Mouse (Mus musculus) lung, embryonic 14.5 days (tissue): ENCODE data around the gene Gsg1l. TPM values are rescaled to one million over a fixed set of nuclear protein-coding genes. Genes with fewer than 3 reads are reported as not detected.
A peak's percentile ranks its signal among the peaks of the same experiment; 100 is the strongest.

Source experiments
- ATAC-seq: fragments of 200-750 bp; cut with Nextera tagmentation; 2 replicates; pipeline ENCODE4 v1.8.0; 2017; ENCODE audit warnings: mild to moderate bottlenecking, moderate TSS enrichment, moderate library complexity; ENCODE audit not compliant: insufficient read depth
- DNase-seq: peaks from one replicate; pipeline ENCODE4 v3.0.0-alpha.2; 2015
- H3K27ac ChIP-seq: fragments of 300-500 bp; sonication (generic); 2 replicates; pipeline ENCODE4 v1.5.1; 2014; ENCODE audit warnings: low read depth, mild to moderate bottlenecking, moderate library complexity
- H3K27me3 ChIP-seq: fragments of 300-500 bp; sonication (generic); 2 replicates; pipeline ENCODE4 v1.6.1; 2014; ENCODE audit warnings: low read length, control low read depth; ENCODE audit not compliant: insufficient read depth
- H3K36me3 ChIP-seq: fragments of 300-500 bp; sonication (generic); 2 replicates; pipeline ENCODE4 v1.6.1; 2014; ENCODE audit warnings: control low read depth; ENCODE audit not compliant: insufficient read depth
- H3K4me1 ChIP-seq: fragments of 300-500 bp; sonication (generic); 2 replicates; pipeline ENCODE4 v1.6.1; 2014; ENCODE audit warnings: antibody characterized with exemption, control low read depth; ENCODE audit not compliant: insufficient read depth
- H3K4me2 ChIP-seq: fragments of 300-500 bp; sonication (generic); 2 replicates; pipeline ENCODE4 v1.6.1; 2014; ENCODE audit warnings: mild to moderate bottlenecking
- H3K4me3 ChIP-seq: fragments of 300-500 bp; sonication (generic); 2 replicates; pipeline ENCODE4 v1.5.1; 2014; ENCODE audit warnings: low read depth, low read length
- H3K9ac ChIP-seq: fragments of 300-500 bp; sonication (generic); 2 replicates; pipeline ENCODE4 v1.6.1; 2014
- H3K9me3 ChIP-seq: fragments of 300-500 bp; sonication (generic); 2 replicates; pipeline ENCODE4 v1.6.1; 2016; ENCODE audit warnings: low read depth, low read length, control low read depth
- CTCF ChIP-seq: IDR thresholded peaks from 2 replicates; pipeline ENCODE4 v1.5.1; 2016; ENCODE audit warnings: antibody characterized with exemption, low read depth
- WGBS: fragments of 180-500 bp; shearing (Covaris S2); extraction: QIAGEN DNeasy Blood & Tissue Kit; methylation state at CpG from one replicate; pipeline ENCODE4 v1.1.7; 2014; 5-methylcytosine and 5-hydroxymethylcytosine counted together
- polyA plus RNA-seq: library from polyadenylated mRNA; unstranded; fragments of >200 nt; fragmentation: Nextera tagmentation; extraction: Ambion mirVana; gene quantifications from 2 replicates; pipeline ENCODE4 v1.2.1, GENCODE M21; 2014

The Gsg1l gene
- polyA plus RNA-seq, 1 experiment from 2014 or later, result 3.3 TPM

DNA sequence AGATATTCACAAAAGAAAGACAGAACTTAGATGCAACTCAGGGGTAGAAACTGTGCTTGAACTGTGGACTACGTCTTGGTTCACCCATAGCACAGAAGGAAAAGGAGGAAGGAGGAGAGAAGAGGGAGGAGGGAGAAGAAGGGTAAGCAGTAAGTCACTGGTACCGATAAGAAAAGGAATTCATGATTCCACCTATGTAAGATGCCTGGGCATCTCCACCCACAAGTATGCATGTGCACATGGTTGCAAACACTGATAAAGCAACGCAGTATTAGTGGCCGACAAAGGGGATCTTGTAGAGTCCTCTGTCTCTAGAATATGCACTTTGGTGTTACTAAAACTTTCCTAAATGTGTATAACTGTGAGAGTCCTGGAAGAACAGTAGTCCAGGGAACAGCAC, 64.8 kb downstream of the Gsg1l start:
- Histone ChIP-seq H3K27me3 (no peaks in the 10 kb centered on the region), H3K27ac (no peak overlapping the region), H3K36me3 (no peaks in the 10 kb centered on the region), H3K4me2 (no peak overlapping the region), H3K4me1 (no peaks in the 10 kb centered on the region), H3K4me3 (no peak overlapping the region), H3K9me3 (no peaks in the 10 kb centered on the region), H3K9ac (no peak overlapping the region)
- TF ChIP-seq CTCF, result no peak
- WGBS, result 89% methylated on average over 4 of the region's 4 CpGs
- ATAC-seq, result no peak
- no peak for DNase-seq

GRCm38 (mm10) chr7:126012325-126013021, 69.7 kb downstream of the Gsg1l start:
- Histone ChIP-seq H3K9ac (no peak overlapping the region), H3K9me3 (no peaks in the 10 kb centered on the region), H3K4me1 (0 out of 2 replicates have a peak, but pooled peaks cover 3% of the 10 kb centered on the region), H3K27me3 (no peaks in the 10 kb centered on the region), H3K4me3 (no peak overlapping the region), H3K27ac (no peak overlapping the region), H3K4me2 (no peak overlapping the region), H3K36me3 (no peaks in the 10 kb centered on the region)
- no peak for ATAC-seq
- no peak for TF ChIP-seq CTCF
- 60% methylated on average over 11 of the region's 11 CpGs for whole genome bisulfite sequencing
- no peak for DNase-seq

DNA sequence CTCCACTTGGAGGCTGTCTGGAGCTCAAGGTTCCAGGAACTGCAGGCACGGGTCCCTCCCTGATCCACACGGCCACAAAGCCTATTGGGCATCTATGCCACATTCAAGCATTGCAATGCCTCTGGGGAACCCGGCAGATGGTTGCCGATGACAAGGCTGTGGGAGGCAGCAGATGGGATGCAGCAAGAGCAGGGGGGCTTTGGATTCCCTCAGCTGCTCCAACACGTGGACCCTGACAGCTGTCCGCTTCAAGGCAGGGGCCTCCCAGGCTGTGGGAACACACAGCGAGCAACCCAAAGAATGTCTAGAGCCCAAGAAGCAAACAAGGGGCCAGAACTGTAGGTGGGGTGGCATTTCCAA, 73.4 kb downstream of the Gsg1l start:
- Histone ChIP-seq H3K36me3 (no peaks in the 10 kb centered on the region), H3K4me1 (0 out of 2 replicates have a peak, but pooled peaks cover 3% of the 10 kb centered on the region), H3K9ac (no peak overlapping the region), H3K4me3 (no peak overlapping the region), H3K9me3 (no peaks in the 10 kb centered on the region), H3K4me2 (no peak overlapping the region), H3K27me3 (no peaks in the 10 kb centered on the region), H3K27ac (peak overlapping the region; percentile 52; the same call in 1 of the 2 replicates)
- ATAC-seq, result peak; percentile 67; the same call in 1 of the 2 replicates
- TF ChIP-seq CTCF, result no peak
- 44% methylated on average over 7 of the region's 7 CpGs for WGBS
- DNase-seq, result peak; percentile 36

GRCm38 (mm10) chr7:126008139-126008788, 73.9 kb downstream of the Gsg1l start:
- Histone ChIP-seq H3K36me3 (no peaks in the 10 kb centered on the region), H3K27me3 (no peaks in the 10 kb centered on the region), H3K9me3 (no peaks in the 10 kb centered on the region), H3K4me3 (no peak overlapping the region), H3K4me2 (no peak overlapping the region), H3K27ac (peak overlapping the region; percentile 52; the same call in 1 of the 2 replicates), H3K4me1 (0 out of 2 replicates have a peak, but pooled peaks cover 3% of the 10 kb centered on the region), H3K9ac (no peak overlapping the region)
- no peak for TF ChIP-seq CTCF
- peak; percentile 59 for DNase-seq
- 55% methylated on average over 4 of the region's 4 CpGs for WGBS
- ATAC-seq, result peak; percentile 83

DNA sequence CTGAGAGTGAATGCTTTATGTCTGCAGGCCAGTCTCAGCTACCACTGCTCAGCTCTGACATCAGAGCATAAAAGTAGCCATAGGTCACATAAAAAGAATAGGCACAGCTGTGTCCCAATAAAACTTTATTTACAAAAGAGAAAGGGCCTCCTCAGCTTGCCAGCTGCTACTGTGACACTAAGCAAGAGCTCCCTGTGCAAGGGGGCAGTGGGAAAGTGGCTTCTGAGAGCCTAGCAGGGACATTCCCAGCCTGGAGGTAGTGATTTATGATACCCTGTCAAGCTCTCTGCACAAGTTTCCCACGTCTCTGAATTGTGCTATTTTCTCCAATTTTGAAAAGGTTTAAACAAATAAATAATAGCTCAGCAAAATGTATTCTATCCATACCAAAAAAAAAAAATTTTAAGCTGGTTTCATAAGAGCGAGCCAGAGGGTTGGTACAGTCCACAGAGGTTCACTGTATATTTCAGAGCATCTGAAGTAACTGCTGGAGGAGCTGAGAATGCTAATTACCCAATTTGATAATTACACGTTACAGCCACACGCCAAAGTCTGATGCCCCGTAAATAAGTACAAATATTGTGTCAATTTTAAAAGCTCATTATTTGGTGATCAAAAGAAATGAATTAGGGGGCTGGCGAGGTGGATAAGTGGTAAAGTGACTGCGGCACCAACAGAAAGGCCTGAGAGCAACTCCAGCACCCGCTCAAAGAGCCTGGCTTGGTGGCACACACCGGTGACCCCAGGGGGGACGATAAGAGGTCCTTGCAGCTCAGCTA, 74.9 kb downstream of the Gsg1l start:
- WGBS, result 70% methylated on average over 10 of the region's 10 CpGs
- no peak overlapping the region for H3K27ac ChIP-seq
- H3K27me3 ChIP-seq, result no peaks in the 10 kb centered on the region
- TF ChIP-seq CTCF, result no peak
- no peaks in the 10 kb centered on the region for H3K36me3 ChIP-seq
- H3K4me1 ChIP-seq, result 0 out of 2 replicates have a peak, but pooled peaks cover 3% of the 10 kb centered on the region
- no peak overlapping the region for H3K4me2 ChIP-seq
- no peaks in the 10 kb centered on the region for H3K9me3 ChIP-seq
- H3K9ac ChIP-seq, result no peak overlapping the region
- no peak overlapping the region for H3K4me3 ChIP-seq
- DNase-seq (no peak), ATAC-seq (no peak)

GRCm38 (mm10) chr7:126005274-126005673, 76.9 kb downstream of the Gsg1l start:
- no peaks in the 10 kb centered on the region for H3K36me3 ChIP-seq
- H3K9me3 ChIP-seq, result no peaks in the 10 kb centered on the region
- no peak overlapping the region for H3K9ac ChIP-seq
- no peak overlapping the region for H3K4me3 ChIP-seq
- 0 out of 2 replicates have a peak, but pooled peaks cover 3% of the 10 kb centered on the region for H3K4me1 ChIP-seq
- DNase-seq (no peak), ATAC-seq (no peak)
- no peaks in the 10 kb centered on the region for H3K27me3 ChIP-seq
- no peak overlapping the region for H3K4me2 ChIP-seq
- H3K27ac ChIP-seq, result no peak overlapping the region
- TF ChIP-seq CTCF, result no peak
- WGBS, result 50% methylated on average over 5 of the region's 5 CpGs

DNA sequence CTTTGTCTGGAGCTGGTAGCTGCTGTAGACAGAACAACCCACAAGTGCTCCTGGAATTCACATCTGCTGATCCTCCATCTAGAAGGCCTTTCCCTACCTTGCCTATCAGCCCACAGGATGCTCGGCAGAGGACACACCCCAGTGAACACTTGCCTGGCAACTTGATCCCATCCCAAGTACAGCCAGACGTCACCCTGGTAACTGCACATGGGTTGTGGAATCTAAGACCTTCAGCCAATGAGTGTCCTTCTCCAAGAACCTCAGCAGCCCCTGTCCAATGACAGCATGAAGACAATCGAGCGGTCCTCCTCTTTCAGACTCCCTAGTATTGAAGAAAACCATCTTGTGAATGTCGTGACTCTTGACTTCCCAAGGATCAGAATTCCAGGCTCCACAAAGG, 80.5 kb downstream of the Gsg1l start:
- Histone ChIP-seq H3K4me2 (no peak overlapping the region), H3K9me3 (no peaks in the 10 kb centered on the region), H3K36me3 (no peaks in the 10 kb centered on the region), H3K9ac (no peak overlapping the region), H3K4me3 (no peak overlapping the region), H3K27me3 (no peaks in the 10 kb centered on the region), H3K27ac (no peak overlapping the region), H3K4me1 (no peaks in the 10 kb centered on the region)
- DNase-seq (no peak), ATAC-seq (no peak)
- 58% methylated on average over 5 of the region's 5 CpGs for WGBS
- no peak for TF ChIP-seq CTCF
